Mouse (Mus musculus) liver, embryonic 14.5 days (tissue): Measurements from ENCODE around the gene Chga. TPM values are rescaled to one million over a fixed set of nuclear protein-coding genes. Genes with fewer than 3 reads are reported as not detected.

Experiments
- ATAC-seq: fragments of 200-750 bp; cut with Nextera tagmentation; 2 replicates; pipeline ENCODE4 v1.8.0; 2017; ENCODE audit warnings: moderate number of reproducible peaks, mild to moderate bottlenecking, moderate library complexity; ENCODE audit not compliant: insufficient read depth
- DNase-seq, 3 experiments: peaks; one replicate each; pipeline ENCODE4 v3.0.0-alpha.2; 2012 to 2013; ENCODE audit warnings: low read depth in 3 of 3, low spot score in 3 of 3
- H3K27ac ChIP-seq: fragments of 300-500 bp; sonication (generic); 2 replicates; pipeline ENCODE4 v1.5.1; 2014; ENCODE audit warnings: moderate library complexity, mild to moderate bottlenecking, control low read depth, inconsistent platforms
- H3K27me3 ChIP-seq: fragments of 300-500 bp; sonication (generic); 2 replicates; pipeline ENCODE4 v1.6.1; 2014; ENCODE audit warnings: mild to moderate bottlenecking, low read length, moderate library complexity; ENCODE audit not compliant: control insufficient read depth, insufficient read depth
- H3K36me3 ChIP-seq: fragments of 300-500 bp; sonication (generic); replicated peaks from 2 replicates; pipeline ENCODE4 v1.6.1; 2014; ENCODE audit warnings: low read depth; ENCODE audit not compliant: control insufficient read depth, insufficient read depth
- H3K4me1 ChIP-seq, 2 experiments: fragments of 200-500 bp in 1 of 2; fragments of 300-500 bp in 1 of 2; sonication (generic) in 1 of 2; replicated peaks; 2 replicates each; pipeline ENCODE4 v1.6.1; 2012 to 2014; ENCODE audit warnings: antibody characterized with exemption in 1 of 2, inconsistent platforms in 1 of 2, low read length in 1 of 2; ENCODE audit not compliant: control insufficient read depth in 2 of 2, insufficient read depth in 2 of 2
- H3K4me2 ChIP-seq: fragments of 300-500 bp; sonication (generic); 2 replicates; pipeline ENCODE4 v1.6.1; 2014; ENCODE audit warnings: low read depth, mild to moderate bottlenecking, control low read depth, moderate library complexity
- H3K4me3 ChIP-seq, 2 experiments: fragments of 200-500 bp in 1 of 2; fragments of 300-500 bp in 1 of 2; sonication (generic) in 1 of 2; 2 replicates each; pipeline ENCODE4 v1.5.1; 2012 to 2014; ENCODE audit warnings: low read depth in 2 of 2, low read length in 2 of 2, mild to moderate bottlenecking in 2 of 2, control low read depth in 1 of 2, inconsistent platforms in 1 of 2, moderate library complexity in 1 of 2; ENCODE audit not compliant: insufficient read depth in 1 of 2
- H3K9ac ChIP-seq: fragments of 300-500 bp; sonication (generic); replicated peaks from 2 replicates; pipeline ENCODE4 v1.6.1; 2014; ENCODE audit warnings: mild to moderate bottlenecking, control low read depth, moderate library complexity
- H3K9me3 ChIP-seq: fragments of 300-500 bp; sonication (generic); 2 replicates; pipeline ENCODE4 v1.6.1; 2016; ENCODE audit warnings: low read length, mixed read lengths; ENCODE audit not compliant: control insufficient read depth
- CTCF ChIP-seq: IDR thresholded peaks from 2 replicates; pipeline ENCODE4 v1.5.1; 2016; ENCODE audit warnings: antibody characterized with exemption, low read depth, control low read depth
- EP300 ChIP-seq: IDR thresholded peaks from 2 replicates; pipeline ENCODE4 v1.6.1; 2016; ENCODE audit warnings: antibody characterized with exemption, low read depth
- WGBS: fragments of 180-500 bp; shearing (Covaris S2); extraction: QIAGEN DNeasy Blood & Tissue Kit; methylation state at CpG from one replicate; pipeline ENCODE4 v1.1.7; 2014; ENCODE audit not compliant: insufficient replicate concordance; 5-methylcytosine and 5-hydroxymethylcytosine counted together
- polyA plus RNA-seq, 2 experiments: library from polyadenylated mRNA; depleted of rRNA in 1 of 2; stranded (reverse) in 1 of 2; unstranded in 1 of 2; fragments of >200 nt; fragmentation: Nextera tagmentation in 1 of 2; extraction: Ambion mirVana in 1 of 2; gene quantifications; 2 replicates each; pipeline versions ENCODE4 v1.2.1 to v1.2.3; 2012 to 2014

Gene Chga
- polyA plus RNA-seq, 2 experiments = 1.2 to 1.9 TPM

DNA sequence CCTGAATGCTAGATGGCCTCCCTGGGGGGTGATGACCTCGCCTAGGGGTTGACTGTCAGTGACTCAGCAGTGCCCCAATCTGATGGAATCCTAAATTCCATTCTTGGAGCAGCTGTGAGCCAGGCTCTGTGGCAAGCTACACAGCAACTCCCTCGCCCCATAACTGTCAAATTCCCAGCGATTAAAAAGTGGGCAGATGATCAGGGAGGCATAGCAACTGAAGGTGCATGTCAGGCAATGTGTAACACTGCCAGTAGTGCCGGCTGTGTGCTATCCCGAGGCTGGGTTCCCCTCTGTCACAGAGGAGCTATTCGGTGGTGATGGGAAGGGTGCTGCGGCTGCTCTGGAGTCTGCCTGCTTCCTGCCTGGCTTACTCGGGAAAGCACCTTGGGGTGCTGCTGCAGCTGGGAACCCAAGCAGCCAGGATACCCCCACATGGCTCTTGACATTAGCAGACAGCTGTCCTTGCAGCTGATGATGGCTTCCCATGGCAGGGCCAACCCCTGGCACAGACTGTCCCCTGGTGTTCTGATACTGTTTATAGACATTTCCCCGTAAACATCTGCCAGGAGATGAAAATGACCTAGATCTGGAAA is 31.6 kb downstream of the Chga start:
- no peaks in the 10 kb centered on the region for H3K27me3 ChIP-seq
- WGBS = 56% methylated on average over 9 of the region's 9 CpGs
- no peak for TF ChIP-seq EP300
- no peak for TF ChIP-seq CTCF

DNA sequence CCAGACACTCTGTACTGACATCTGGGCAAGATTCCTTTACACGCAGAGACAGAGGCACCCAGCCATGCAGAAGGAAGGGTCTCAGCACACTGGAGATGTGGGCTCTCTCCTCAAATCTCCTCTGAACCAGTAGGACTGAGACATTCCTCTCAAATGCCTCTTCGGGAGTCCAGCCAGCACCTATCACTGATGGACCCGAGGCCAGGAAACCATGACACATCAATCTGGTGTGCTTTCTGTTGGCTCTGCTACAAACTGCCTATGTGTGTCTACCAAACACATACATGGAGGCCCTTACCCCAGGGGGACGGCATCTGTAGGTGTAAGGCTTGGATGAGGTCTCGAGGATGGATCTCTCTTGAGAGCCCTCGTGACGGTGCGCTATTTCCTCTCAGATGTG is 32.3 kb downstream of the Chga start:
- no peaks in the 10 kb centered on the region for H3K4me1 ChIP-seq
- no peak overlapping the region for H3K27ac ChIP-seq
- no peak for TF ChIP-seq EP300
- TF ChIP-seq CTCF = no peak
- no peaks in the 10 kb centered on the region for H3K36me3 ChIP-seq
- no peak overlapping the region for H3K9ac ChIP-seq
- 78% methylated on average over 8 of the region's 8 CpGs for WGBS
- DNase-seq = no peak
- no peaks in the 10 kb centered on the region for H3K9me3 ChIP-seq
- no peak overlapping the region for H3K4me2 ChIP-seq
- no peaks in the 10 kb centered on the region for H3K27me3 ChIP-seq
- no peak overlapping the region for H3K4me3 ChIP-seq
- ATAC-seq = no peak

More for the DNA sequence above, 31.6 kb downstream of the Chga start:
- Histone ChIP-seq H3K4me2 (no peak overlapping the region), H3K9ac (no peak overlapping the region), H3K4me3 (no peak overlapping the region), H3K9me3 (no peaks in the 10 kb centered on the region), H3K36me3 (no peaks in the 10 kb centered on the region), H3K4me1 (no peaks in the 10 kb centered on the region), H3K27ac (no peak overlapping the region)
- ATAC-seq = no peak
- no peak for DNase-seq

DNA sequence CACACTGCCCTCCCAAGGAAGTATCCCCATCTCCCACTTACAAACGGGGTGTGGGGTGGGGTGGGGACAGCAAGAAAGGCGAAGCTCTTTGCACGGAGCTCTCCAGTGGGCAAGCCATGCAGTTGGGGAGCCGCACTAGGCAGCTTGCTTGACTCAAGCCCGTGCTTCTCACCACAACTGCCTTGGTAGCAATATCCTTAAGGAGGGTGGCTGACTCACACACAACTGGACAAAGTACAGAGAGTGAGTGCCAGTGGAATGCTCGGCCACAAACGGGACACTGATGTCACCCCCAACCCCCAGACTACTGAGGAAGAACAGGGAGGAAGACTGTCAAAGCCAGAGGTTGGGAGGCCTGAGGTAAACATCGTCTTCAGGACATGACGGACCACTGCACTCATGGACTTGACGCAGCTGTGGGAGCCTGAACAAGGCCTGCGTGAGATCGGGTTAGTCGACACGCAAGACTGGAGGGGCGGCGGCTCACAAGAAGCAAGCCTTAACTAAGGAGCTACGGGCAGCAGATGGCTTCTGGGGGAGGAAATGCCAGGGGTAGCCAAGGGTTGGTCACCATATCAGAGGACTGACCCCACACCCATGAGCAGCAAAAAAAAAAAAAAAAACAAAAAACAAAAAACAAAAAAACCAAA is 36.1 kb downstream of the Chga start:
- H3K9me3 ChIP-seq = no peaks in the 10 kb centered on the region
- no peak for ATAC-seq

DNA sequence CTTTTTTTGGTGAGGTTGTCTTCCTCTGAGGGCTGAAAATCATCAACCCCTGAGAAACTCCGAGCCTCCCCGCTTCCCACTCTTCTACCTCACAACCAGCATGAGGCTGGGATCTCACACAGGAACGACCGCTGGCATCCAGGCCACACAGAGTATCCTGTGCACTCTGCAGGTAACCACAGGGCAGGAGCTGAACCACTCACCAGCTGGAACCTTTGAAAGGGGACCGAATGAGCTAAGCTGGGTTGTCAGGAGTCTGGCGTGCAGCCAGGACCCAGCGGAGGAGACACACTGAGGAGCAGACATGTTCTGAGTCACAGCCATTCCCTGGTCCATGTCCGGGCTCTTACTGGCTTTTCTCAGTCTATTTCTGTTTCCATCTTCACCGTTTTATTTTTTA is 38.9 kb downstream of the Chga start:
- H3K4me1 ChIP-seq = no peaks in the 10 kb centered on the region

More for the DNA sequence above, 36.1 kb downstream of the Chga start:
- WGBS = 82% methylated on average over 17 of the region's 17 CpGs
- Histone ChIP-seq H3K36me3 (no peaks in the 10 kb centered on the region), H3K9ac (no peak overlapping the region), H3K27ac (no peak overlapping the region), H3K27me3 (no peaks in the 10 kb centered on the region), H3K4me1 (no peaks in the 10 kb centered on the region), H3K4me2 (no peak overlapping the region), H3K4me3 (no peak overlapping the region)
- TF ChIP-seq CTCF (no peak), EP300 (no peak)
- DNase-seq = no peak

DNA sequence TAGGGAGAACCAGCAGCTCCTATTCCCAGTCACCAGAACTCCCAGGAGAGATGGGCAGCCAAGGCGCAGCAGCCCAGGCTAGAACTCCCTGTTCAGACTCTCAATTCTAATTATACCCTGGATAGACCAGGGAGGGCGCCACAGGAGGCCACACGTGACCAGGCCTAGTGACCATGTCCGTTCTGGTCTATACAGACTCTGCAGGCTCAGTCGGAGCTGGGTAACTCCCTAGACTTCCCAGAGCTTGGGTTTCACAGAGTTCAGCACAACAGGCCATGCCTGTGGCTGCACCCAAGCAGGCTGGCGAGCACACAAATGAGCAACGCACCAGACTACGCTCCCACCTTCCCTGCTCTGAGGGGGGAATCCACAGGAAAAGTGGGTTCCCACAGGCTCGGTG is 39.9 kb downstream of the Chga start:
- WGBS = 75% methylated on average over 9 of the region's 9 CpGs
- DNase-seq (no peak), ATAC-seq (no peak)
- H3K9ac ChIP-seq = no peak overlapping the region
- no peaks in the 10 kb centered on the region for H3K27me3 ChIP-seq
- H3K36me3 ChIP-seq = no peaks in the 10 kb centered on the region
- H3K4me1 ChIP-seq = no peaks in the 10 kb centered on the region
- H3K4me2 ChIP-seq = no peak overlapping the region
- no peak overlapping the region for H3K4me3 ChIP-seq
- TF ChIP-seq EP300 (no peak), CTCF (no peak)
- no peak overlapping the region for H3K27ac ChIP-seq
- peaks cover 2% of the 10 kb centered on the region; the same call in 1 of the 2 replicates for H3K9me3 ChIP-seq

More for the DNA sequence above, 38.9 kb downstream of the Chga start:
- no peaks in the 10 kb centered on the region for H3K27me3 ChIP-seq
- no peak for DNase-seq
- no peak overlapping the region for H3K27ac ChIP-seq
- 77% methylated on average over 9 of the region's 9 CpGs for WGBS
- TF ChIP-seq EP300 = no peak
- TF ChIP-seq CTCF = no peak
- no peaks in the 10 kb centered on the region for H3K36me3 ChIP-seq
- H3K9me3 ChIP-seq = peaks cover 2% of the 10 kb centered on the region; the same call in 1 of the 2 replicates
- ATAC-seq = no peak
- H3K9ac ChIP-seq = no peak overlapping the region
- no peak overlapping the region for H3K4me3 ChIP-seq
- no peak overlapping the region for H3K4me2 ChIP-seq
